Mouse (Mus musculus) spleen, adult 10 weeks (tissue): ENCODE data around the gene Adh4. TPM values are rescaled to one million over a fixed set of nuclear protein-coding genes. Genes with fewer than 3 reads are reported as not detected.

Source experiments
- polyA plus RNA-seq: library from polyadenylated mRNA; stranded (reverse); fragments of 350-450 nt; fragmentation: Illumina TruSeq; extraction: RNeasy Lipid Tissue Mini Kit (QIAGEN cat#74804); gene quantifications from one replicate; pipeline ENCODE4 v1.2.3, GENCODE M21; 2015; ENCODE audit warnings: low replicate concordance; ENCODE audit not compliant: insufficient read depth

The Adh4 gene
- polyA plus RNA-seq, result not detected

GRCm38 (mm10) chr3:138415121-138415690 lies at the start of gene Adh4:
Adh4 (plus strand) TSS chr3:138415466.

GRCm38 (mm10) chr3:138442612-138443464 lies 27.6 kb downstream of the Adh4 start, which contains the start of gene Adh5:
Adh5 (plus strand) TSS chr3:138443093.

Other genes with a start within 250 kb of the Adh4 start
- gene 4930579F01Rik, start 221.6 kb upstream of the Adh4 start, polyA plus RNA-seq, result not detected
- not detected for gene Adh7, start 197.7 kb upstream of the Adh4 start, polyA plus RNA-seq
- gene Adh1, start 154.5 kb upstream of the Adh4 start, polyA plus RNA-seq, result 1.3 TPM
- not detected for gene Adh6a, start 102.2 kb upstream of the Adh4 start, polyA plus RNA-seq
- gene Adh6b, start 73.7 kb upstream of the Adh4 start, polyA plus RNA-seq, result not detected
- gene Adh5, start 27.6 kb downstream of the Adh4 start, polyA plus RNA-seq, result 96.8 TPM
- 57.8 TPM for gene Metap1, start 74.0 kb downstream of the Adh4 start, polyA plus RNA-seq
- gene Eif4e, start 110.7 kb downstream of the Adh4 start, polyA plus RNA-seq, result 174 TPM